Mouse (Mus musculus) forebrain, embryonic 11.5 days (tissue): ENCODE data around the gene E330009J07Rik. TPM values are rescaled to one million over a fixed set of nuclear protein-coding genes. Genes with fewer than 3 reads are reported as not detected.

Experiments used
- ATAC-seq: fragments of 200-750 bp; cut with Nextera tagmentation; replicated peaks from 2 replicates; pipeline ENCODE4 v1.8.0; 2017; ENCODE audit warnings: moderate TSS enrichment; ENCODE audit not compliant: low FRiP score
- DNase-seq: peaks from one replicate; pipeline ENCODE4 v3.0.0-alpha.2; 2017; ENCODE audit warnings: low spot score
- H3K27ac ChIP-seq: fragments of 300-500 bp; sonication (generic); 2 replicates; pipeline ENCODE4 v1.5.1; 2014; ENCODE audit warnings: low read depth, low read length
- H3K27me3 ChIP-seq: fragments of 300-500 bp; sonication (generic); 2 replicates; pipeline ENCODE4 v1.6.1; 2014; ENCODE audit warnings: mild to moderate bottlenecking, low read length, mixed read lengths; ENCODE audit not compliant: control insufficient read depth, insufficient read depth
- H3K36me3 ChIP-seq: fragments of 300-500 bp; sonication (generic); 2 replicates; pipeline ENCODE4 v1.6.1; 2014; ENCODE audit warnings: mild to moderate bottlenecking, low read length, moderate library complexity, mixed read lengths; ENCODE audit not compliant: control insufficient read depth, insufficient read depth
- H3K4me1 ChIP-seq: fragments of 300-500 bp; sonication (generic); replicated peaks from 2 replicates; pipeline ENCODE4 v1.6.1; 2014; ENCODE audit warnings: low read length, mixed read lengths; ENCODE audit not compliant: control insufficient read depth, insufficient read depth
- H3K4me2 ChIP-seq: fragments of 300-500 bp; sonication (generic); 2 replicates; pipeline ENCODE4 v1.6.1; 2014; ENCODE audit warnings: low read depth, mild to moderate bottlenecking, low read length, moderate library complexity, mixed read lengths; ENCODE audit not compliant: severe bottlenecking
- H3K4me3 ChIP-seq: fragments of 300-500 bp; sonication (generic); 2 replicates; pipeline ENCODE4 v1.5.1; 2014; ENCODE audit warnings: low read depth, low read length
- H3K9ac ChIP-seq: fragments of 300-500 bp; sonication (generic); 2 replicates; pipeline ENCODE4 v1.6.1; 2014; ENCODE audit warnings: low read length
- H3K9me3 ChIP-seq: fragments of 300-500 bp; sonication (generic); 2 replicates; pipeline ENCODE4 v1.6.1; 2016; ENCODE audit warnings: low read length, mixed read lengths; ENCODE audit not compliant: control insufficient read depth
- WGBS: fragments of 180-500 bp; shearing (Covaris S2); extraction: QIAGEN DNeasy Blood & Tissue Kit; methylation state at CpG from one replicate; pipeline ENCODE4 v1.1.7; 2014; 5-methylcytosine and 5-hydroxymethylcytosine counted together
- polyA plus RNA-seq: library from polyadenylated mRNA; unstranded; fragments of >200 nt; fragmentation: Nextera tagmentation; extraction: Ambion mirVana; gene quantifications from 2 replicates; pipeline ENCODE4 v1.2.1, GENCODE M21; 2014

E330009J07Rik gene
- polyA plus RNA-seq, 1 experiment from 2014 or later, result 19.9 TPM

GRCm38 (mm10) chr6:40432346-40433275 lies 3.3 kb downstream of the E330009J07Rik start:
- H3K4me3 ChIP-seq, result no peak overlapping the region
- DNase-seq (no peak), ATAC-seq (no peak)
- H3K4me1 ChIP-seq, result peaks cover 5% of the 10 kb centered on the region
- no peak overlapping the region for H3K9ac ChIP-seq
- no peak overlapping the region for H3K27ac ChIP-seq
- no peaks in the 10 kb centered on the region for H3K9me3 ChIP-seq
- no peaks in the 10 kb centered on the region; the same call in 1 of the 2 replicates for H3K27me3 ChIP-seq
- 91% methylated on average over 17 of the region's 17 CpGs for WGBS
- H3K4me2 ChIP-seq, result no peak overlapping the region
- no peaks in the 10 kb centered on the region for H3K36me3 ChIP-seq

- H3K4me1 ChIP-seq, result peaks cover 5% of the 10 kb centered on the region
These were observed 4.1 kb downstream of the E330009J07Rik start for GRCm38 (mm10) chr6:40431812-40432211.

GRCm38 (mm10) chr6:40431356-40431755 lies 4.6 kb downstream of the E330009J07Rik start:
- Histone ChIP-seq H3K4me2 (no peak overlapping the region), H3K36me3 (no peaks in the 10 kb centered on the region), H3K27me3 (no peaks in the 10 kb centered on the region), H3K9ac (no peak overlapping the region), H3K9me3 (no peaks in the 10 kb centered on the region), H3K4me3 (no peak overlapping the region), H3K27ac (no peak overlapping the region), H3K4me1 (peaks cover 5% of the 10 kb centered on the region)
- WGBS, result 61% methylated on average over 4 of the region's 4 CpGs
- ATAC-seq, result no peak
- DNase-seq, result no peak

More at GRCm38 (mm10) chr6:40431812-40432211, 4.1 kb downstream of the E330009J07Rik start:
- Histone ChIP-seq H3K4me3 (no peak overlapping the region), H3K36me3 (no peaks in the 10 kb centered on the region), H3K9me3 (no peaks in the 10 kb centered on the region), H3K4me2 (no peak overlapping the region), H3K27ac (no peak overlapping the region), H3K9ac (no peak overlapping the region), H3K27me3 (no peaks in the 10 kb centered on the region)
- ATAC-seq, result no peak
- no peak for DNase-seq

GRCm38 (mm10) chr6:40430878-40431277 lies 5.1 kb downstream of the E330009J07Rik start:
- H3K9me3 ChIP-seq, result no peaks in the 10 kb centered on the region
- ATAC-seq (no peak), DNase-seq (no peak)
- H3K4me2 ChIP-seq, result no peak overlapping the region
- peaks cover 5% of the 10 kb centered on the region for H3K4me1 ChIP-seq
- H3K27ac ChIP-seq, result no peak overlapping the region
- H3K4me3 ChIP-seq, result no peak overlapping the region
- no peak overlapping the region for H3K9ac ChIP-seq
- no peaks in the 10 kb centered on the region for H3K36me3 ChIP-seq
- 86% methylated on average over 3 of the region's 3 CpGs for whole genome bisulfite sequencing
- no peaks in the 10 kb centered on the region for H3K27me3 ChIP-seq

- no peak overlapping the region for H3K4me2 ChIP-seq
- H3K9ac ChIP-seq, result no peak overlapping the region
- no peaks in the 10 kb centered on the region for H3K9me3 ChIP-seq
- ATAC-seq (no peak), DNase-seq (no peak)
- H3K4me3 ChIP-seq, result no peak overlapping the region
- WGBS, result 84% methylated on average over 3 of the region's 3 CpGs
- H3K4me1 ChIP-seq, result peaks cover 5% of the 10 kb centered on the region
- no peaks in the 10 kb centered on the region for H3K27me3 ChIP-seq
- H3K36me3 ChIP-seq, result no peaks in the 10 kb centered on the region
- no peak overlapping the region for H3K27ac ChIP-seq
These were observed 5.7 kb downstream of the E330009J07Rik start for GRCm38 (mm10) chr6:40430251-40430650.

GRCm38 (mm10) chr6:40429521-40429931 lies 6.4 kb downstream of the E330009J07Rik start:
- Histone ChIP-seq H3K27ac (no peak overlapping the region), H3K9ac (no peak overlapping the region), H3K4me1 (peaks cover 5% of the 10 kb centered on the region)

GRCm38 (mm10) chr6:40428696-40429095 lies 7.2 kb downstream of the E330009J07Rik start:
- ATAC-seq (no peak), DNase-seq (no peak)

More at GRCm38 (mm10) chr6:40429521-40429931, 6.4 kb downstream of the E330009J07Rik start:
- Histone ChIP-seq H3K36me3 (no peaks in the 10 kb centered on the region), H3K9me3 (no peaks in the 10 kb centered on the region), H3K4me2 (no peak overlapping the region), H3K27me3 (no peaks in the 10 kb centered on the region), H3K4me3 (no peak overlapping the region)
- no peak for ATAC-seq
- DNase-seq, result no peak
- 60% methylated on average over 4 of the region's 4 CpGs for WGBS

GRCm38 (mm10) chr6:40427441-40427840 lies 8.5 kb downstream of the E330009J07Rik start:
- H3K9me3 ChIP-seq, result no peaks in the 10 kb centered on the region
- ATAC-seq, result no peak
- no peaks in the 10 kb centered on the region for H3K36me3 ChIP-seq
- H3K4me1 ChIP-seq, result peaks cover 5% of the 10 kb centered on the region
- H3K4me3 ChIP-seq, result no peak overlapping the region
- H3K9ac ChIP-seq, result no peak overlapping the region
- H3K27ac ChIP-seq, result no peak overlapping the region
- 86% methylated on average over 7 of the region's 7 CpGs for WGBS
- no peak for DNase-seq
- H3K4me2 ChIP-seq, result no peak overlapping the region
- H3K27me3 ChIP-seq, result no peaks in the 10 kb centered on the region

More at GRCm38 (mm10) chr6:40428696-40429095, 7.2 kb downstream of the E330009J07Rik start:
- Histone ChIP-seq H3K4me3 (no peak overlapping the region), H3K9ac (no peak overlapping the region), H3K4me2 (no peak overlapping the region), H3K9me3 (no peaks in the 10 kb centered on the region), H3K27me3 (no peaks in the 10 kb centered on the region), H3K4me1 (peaks cover 5% of the 10 kb centered on the region), H3K36me3 (no peaks in the 10 kb centered on the region), H3K27ac (no peak overlapping the region)
- 76% methylated on average over 3 of the region's 3 CpGs for WGBS
